Mouse (Mus musculus): ENCODE results near the gene Krt10.

The Krt10 gene

DNA sequence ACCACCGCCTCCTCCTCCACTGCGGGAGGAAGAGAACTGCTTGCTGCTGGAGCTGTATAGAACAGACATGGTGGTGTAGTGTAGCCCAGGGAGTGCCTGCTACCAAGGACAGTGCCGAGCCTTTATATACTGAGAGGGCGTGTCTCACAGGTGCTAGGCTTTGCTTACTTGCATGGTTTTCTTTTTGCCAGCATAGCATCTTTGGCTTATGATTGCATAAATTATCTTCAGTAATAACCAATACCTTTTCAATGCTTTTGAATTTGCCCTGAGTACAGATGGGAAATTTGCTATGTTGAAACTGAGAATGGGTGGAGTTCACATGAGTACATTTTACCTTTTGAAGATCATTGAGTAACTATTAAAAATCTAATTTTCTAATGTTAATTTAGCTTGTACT, at the start of gene Krt10:
Gene Krt10, minus strand, starts transcription at position 101 of the 400 bp plus-strand sequence.
- no peak for DNase-seq

DNA sequence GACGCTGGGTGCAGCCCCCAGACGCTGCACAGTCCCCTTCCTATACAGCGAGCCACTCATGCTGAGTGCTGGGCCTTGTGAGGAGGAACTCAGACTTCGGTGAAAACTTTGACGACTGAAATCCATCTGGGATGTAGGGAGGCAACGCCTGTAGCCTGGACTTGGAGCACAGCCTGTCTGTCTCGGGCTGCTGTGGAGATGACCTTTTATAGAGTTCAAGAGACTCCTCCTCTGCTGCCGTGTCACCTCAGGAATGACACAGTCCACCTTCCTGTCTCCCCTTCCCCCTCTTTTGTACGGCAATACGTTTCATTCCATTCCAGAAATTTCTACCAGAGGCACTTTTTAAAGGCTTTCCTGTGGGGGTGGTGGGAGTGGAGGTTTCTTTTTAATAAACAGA, 48.8 kb upstream of the Krt10 start, which contains the start of gene Krt20:
Gene Krt20, minus strand, starts transcription at position 179 of the 400 bp plus-strand sequence.
- DNase-seq: no peak

DNA sequence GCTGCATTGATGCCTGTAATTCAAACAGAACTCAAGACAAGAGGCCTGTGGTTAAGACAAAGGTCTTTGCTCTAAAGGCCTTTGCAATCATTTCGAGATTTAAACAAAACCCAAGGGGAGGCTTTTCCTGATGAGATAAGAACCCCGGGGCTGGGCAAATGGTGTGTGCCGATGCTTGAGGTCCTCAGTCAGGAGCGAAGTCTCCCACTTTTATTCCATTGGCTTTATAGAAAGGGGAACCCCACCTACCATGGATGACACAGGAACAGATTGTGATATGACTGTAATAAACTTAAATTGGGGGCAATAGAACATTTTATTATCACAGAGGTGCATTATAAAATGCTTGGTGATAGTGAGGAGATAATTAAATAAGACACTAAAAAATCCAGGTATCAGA, 47.5 kb upstream of the Krt10 start:
- no peak for DNase-seq

DNA sequence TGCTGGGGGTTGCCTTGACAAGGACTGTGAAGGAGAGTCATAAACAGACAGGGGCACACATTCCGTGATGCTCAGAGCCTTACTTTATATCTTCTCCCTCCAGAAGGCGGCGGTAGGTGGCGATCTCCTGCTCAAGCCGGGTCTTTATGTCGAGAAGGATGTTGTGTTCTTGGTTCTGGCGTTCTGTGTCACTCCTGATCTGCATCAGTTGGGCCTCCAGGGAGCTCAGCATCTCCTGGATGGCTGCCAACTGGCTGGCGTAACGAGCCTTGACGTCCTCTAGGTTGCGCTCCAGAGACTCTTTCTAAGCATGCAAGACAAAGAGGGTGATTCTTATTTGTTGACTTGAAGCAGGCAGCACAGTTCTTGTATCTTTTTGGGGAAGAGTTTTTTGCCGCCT, 41.5 kb upstream of the Krt10 start:
- no peak for DNase-seq

DNA sequence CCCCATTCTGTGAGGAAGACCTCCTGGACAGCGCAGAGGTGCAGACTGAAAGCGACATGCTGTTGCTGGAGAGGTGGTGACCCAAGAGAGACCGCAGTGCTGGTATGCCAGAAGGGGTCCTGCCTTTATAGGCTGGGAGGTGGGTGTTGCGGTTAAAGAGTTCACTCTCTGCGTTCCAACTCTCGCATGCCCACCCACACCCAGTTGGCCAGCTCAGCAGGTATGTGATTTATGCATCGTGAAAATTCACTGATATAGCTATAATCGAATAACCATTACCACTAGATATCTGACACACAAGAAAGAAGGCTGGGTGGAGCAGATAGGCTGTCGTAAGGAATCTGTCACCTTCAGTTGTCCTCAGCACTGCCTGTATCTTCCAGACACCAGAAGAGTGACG, 33.0 kb upstream of the Krt10 start, which contains the start of gene Krt12:
Gene Krt12, minus strand, starts transcription at position 101 of the 400 bp plus-strand sequence.
- DNase-seq: no peak

DNA sequence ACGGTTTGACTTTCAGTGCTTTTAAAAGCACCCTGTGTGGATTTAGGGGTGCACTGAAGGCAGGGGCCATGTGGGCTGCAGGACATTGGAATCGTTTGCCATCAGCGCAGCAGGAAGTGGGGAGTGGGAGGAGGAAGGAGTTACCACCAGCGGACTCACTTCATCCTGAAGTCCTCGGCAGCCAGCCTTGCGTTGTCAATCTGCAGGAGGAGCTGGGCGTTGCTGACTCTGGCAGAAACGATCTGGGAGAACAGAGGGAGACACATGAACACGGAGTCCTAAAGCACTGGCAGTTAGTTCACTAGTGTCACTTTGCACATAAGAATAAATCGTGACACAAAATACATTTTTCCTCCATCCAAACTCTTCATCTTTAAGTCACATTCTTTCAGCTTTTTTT, 31.4 kb upstream of the Krt10 start:
- no peak for DNase-seq

DNA sequence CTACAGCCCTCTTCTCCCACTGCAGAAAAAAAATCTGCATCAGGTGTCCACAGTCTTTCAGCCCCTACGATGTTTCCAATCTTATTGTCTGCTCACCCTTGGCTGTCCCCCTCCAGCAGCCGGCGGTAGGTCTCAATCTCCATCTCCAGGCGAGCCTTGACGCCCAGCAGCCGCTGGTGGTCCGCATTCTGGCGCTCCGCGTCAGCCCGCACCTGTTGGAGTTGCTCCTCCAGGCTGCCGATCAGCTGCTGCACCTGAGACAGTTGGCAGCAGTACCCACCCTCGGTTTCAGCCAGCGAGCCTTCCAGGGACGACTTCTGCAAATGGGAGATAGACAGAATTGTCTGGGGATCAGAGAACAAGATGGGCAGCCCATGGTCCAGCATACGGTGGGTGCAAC, 28.7 kb upstream of the Krt10 start:
- DNase-seq: no peak

DNA sequence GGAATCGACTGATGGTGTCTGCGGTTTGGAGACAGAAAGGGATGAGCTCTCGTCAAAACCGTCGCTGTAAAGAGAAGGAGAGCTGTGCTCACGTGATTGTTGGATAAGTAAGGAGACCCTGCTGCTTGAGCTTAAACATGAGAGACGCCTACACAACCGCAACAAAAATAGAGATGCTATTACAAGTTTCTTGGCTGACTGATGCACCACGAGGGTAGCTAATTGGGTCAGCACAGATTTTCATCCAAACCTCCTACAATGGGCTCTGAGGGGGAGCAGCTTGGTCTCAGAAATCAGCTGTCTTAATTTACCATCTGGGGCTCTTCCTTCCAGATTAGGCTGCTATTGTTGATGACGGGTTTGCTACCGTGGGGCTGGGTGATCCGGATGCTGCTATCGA, 27.7 kb upstream of the Krt10 start:
- DNase-seq: no peak

DNA sequence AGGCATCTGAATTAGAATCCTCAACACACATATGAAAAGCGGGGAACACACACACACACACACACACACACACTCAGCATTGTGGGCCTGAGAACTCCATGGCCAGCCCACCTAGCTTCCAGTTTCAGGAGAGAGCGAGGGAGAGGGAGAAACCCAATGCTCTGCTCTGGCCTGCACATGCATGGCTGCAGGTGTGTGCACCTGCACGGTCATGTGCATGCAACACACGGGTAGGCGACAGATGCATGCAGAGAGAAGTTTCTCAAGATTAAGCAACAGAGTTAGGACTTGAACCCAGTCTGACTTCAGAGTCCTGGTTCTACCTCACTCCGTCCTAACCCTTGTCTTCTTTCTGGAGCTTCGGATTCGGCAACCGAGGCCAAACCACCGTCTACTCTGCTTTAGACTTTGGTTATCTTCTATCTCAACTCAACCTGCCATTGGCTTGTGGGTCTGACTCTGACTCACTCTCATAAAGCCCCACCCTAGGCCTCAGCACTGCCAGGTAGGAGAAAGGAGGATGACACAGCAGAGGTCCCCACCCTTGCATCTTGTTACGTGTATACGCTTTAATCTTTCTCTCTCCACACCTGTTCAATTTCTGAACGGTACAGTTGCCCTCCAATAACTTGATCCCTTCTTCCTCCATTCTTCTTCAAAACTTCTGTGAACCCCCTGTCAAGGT, 25.4 kb upstream of the Krt10 start:
- no peak for DNase-seq

DNA sequence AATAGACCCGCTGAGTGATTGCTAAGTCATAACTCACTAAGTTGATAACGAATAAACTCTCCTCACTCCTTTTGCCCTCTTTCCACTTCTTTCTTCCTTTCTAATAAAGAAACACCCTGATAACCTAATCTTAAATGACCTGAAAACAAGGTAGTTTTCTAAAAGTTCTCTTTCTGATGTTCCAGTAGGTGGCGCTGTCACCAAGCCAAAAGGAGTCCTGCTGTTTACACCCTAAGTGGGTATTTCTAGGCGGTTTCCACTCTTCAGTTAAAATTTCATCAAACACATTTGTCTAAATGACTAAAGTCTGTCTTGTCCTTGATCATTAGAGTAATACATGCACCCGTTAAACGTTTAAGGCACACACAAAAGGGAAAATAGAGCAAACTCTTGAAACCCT, 24.1 kb upstream of the Krt10 start:
- DNase-seq: no peak

DNA sequence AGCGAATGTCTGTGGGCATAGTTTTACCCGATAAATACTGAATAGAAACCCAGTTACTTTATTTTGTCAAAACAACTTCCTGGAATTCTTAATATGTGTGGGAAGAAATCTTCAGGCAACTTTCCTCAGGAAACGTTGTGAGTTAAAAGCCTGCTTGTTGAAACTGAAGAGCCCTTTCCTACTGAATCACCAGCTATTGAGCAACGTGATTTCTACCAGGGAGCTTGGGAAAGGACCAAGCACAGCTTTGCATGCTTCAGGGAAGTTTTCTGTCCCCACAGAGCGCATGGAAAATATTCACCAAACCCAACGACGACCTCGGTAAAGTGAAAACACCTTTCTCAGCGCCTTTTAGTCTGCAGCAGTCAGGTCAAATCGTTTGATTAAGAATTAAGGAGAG, 17.0 kb upstream of the Krt10 start:
- no peak for DNase-seq

DNA sequence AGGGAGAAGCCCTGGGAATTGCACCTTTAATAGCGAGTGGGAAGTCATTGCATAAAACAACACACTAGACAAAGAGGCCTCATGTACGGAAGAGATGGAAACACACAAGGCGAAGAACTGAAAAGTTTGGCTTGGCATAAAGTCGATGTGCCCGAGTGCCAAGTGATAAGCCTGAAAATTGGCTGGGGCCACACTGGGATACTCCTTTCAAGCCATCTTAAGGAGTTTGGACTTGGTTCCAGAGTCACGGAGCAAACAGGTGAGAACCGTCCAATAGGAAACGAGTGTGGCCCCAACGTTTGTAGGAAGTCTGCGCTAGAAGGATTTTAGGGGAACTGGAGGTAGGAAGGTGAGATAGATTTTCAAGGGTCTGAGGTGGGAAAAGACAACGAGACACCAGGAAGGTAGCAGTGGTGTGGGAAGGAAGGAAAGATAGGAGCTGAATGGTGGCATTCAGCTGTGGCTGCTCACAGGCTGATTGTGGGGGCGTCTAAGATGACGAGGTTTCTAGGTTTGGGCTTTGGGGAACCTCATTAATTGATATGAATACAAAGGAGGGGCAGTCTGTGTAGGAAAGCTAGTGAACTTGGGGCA, 10.9 kb upstream of the Krt10 start:
- DNase-seq: no peak

DNA sequence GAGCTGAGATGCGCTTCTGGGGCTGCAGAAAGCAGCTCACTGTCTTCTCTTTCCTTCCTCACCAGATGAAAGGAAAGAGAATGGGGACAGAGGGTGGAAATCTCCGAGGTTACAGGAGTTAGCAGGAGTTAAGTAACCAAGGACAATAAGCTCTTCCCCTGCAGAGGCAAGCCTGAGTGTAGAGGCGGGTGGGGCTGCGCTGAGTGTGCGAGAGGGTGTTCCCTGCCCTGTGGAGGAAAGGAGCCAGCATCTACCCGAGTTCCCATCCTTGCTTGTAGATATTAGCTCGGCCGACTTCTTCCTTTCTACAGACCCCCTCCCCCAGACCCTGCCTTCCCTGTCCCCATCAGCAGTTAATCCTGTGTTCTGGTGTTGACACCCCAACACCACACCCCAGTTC, 9.7 kb upstream of the Krt10 start:
- no peak for DNase-seq

DNA sequence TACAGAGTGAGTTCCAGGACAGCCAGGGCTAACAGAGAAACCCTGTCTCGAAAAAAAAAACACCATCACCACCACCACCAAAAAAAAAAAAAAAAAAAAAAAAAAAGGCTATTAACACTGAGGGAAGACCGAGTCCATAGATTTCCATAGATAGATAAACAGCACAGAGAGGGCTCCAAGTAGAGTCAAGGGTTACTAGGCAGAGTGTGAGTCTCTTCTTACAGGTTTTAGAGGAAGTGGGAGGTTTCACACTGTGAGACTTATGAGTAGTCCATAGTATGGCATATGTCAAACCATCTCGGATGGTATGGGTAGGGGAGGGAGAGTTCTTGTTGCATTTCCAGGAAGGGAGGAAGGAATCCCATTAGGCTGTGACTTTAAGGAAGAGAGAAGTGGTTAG, 8.9 kb upstream of the Krt10 start:
- no peak for DNase-seq

DNA sequence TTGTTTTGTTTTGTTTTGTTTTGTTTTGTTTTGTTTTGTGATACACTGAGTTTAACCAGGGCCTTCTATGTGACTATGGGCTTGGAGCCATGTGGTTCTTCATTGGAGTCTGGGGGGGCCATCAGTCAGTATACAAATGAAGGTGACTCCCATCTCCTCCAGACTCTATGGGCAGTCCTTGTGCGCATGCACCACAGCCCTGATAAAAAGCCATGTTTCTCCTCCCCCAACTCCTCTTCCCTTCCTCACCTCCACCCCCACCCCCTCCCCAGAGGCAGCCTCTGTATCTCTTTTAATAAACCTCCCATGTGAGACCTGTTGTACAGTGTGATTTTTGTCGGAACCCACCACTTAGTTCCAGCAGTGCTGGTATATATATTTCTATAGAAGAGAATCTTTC, 7.5 kb upstream of the Krt10 start:
- no peak for DNase-seq

DNA sequence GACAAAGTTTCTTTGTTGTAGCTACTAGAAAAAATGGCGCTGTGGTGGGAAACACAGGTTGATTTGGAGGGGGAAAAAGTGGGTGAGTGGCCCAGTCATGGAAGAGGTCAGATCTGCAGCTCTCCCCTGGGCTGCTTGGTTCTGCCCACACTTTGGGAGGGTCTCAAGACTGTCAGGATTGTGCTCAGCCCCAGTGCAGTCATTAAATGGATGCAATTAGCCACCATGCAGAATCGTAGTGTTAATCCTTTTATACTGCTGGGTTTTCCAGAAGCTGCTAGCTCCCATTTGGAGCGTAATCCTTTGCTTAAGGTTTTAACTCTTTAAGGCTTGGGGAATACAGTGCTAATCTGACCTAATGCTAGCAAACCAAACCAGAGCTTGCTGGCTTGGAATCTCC, 6.9 kb upstream of the Krt10 start:
- DNase-seq: no peak

DNA sequence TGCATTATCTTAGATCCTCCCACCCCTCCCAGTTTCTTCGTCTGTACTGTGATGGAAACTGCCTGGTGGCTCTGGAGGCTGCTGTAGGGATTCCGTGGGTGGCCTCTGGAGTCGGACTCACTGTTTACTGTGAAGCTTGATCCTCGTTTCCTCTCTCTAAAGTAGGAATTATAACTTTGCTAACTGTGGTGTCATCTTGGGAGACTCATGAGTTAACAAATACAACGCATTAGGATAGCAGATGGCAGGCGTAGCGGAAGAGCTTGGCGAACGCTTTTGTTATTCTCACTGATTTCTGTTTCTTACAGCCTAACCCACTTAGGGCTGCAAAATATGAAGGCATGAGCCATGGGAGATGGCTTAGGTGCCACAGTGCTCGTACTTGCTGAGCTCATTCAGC, 3.3 kb upstream of the Krt10 start:
- no peak for DNase-seq

DNA sequence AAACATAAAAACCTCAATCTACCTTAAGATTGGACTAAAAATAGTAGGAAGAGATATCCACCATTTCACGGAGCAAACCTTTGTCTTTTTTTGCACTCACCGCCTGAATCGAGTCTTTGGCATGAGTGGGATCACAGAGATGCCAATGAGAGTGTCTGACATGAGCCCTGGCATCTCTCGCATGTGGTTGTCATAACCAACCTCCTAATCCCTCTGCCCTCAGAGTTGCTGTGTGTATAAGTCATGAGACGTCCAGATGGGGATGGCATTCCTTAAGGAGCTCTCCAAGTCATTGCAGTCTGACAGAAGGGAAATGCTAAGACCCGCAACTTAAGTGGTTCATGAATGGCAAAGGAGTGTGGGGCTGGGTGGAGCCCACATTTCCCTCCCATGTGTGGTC, 2.2 kb upstream of the Krt10 start:
- DNase-seq: no peak

DNA sequence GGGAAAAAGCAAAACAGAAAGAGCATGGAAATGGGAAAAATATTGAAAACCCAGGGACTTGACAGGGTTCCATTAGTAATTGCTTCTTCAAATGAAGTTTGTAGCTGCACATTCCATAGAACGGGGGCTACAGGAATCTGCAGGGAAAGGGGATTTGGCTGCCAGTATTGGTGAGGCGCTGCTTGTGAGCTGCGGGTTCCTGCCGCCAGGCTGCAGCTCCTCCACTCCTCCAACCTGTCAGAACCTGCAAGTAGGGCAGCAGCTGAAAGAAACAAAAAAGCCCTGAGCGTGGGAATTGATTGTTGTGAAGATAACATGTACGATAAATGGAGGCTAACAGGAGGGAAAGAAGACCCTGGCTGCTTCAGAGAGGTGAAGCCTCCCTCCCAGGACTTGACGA, 1.7 kb upstream of the Krt10 start:
- DNase-seq: no peak

DNA sequence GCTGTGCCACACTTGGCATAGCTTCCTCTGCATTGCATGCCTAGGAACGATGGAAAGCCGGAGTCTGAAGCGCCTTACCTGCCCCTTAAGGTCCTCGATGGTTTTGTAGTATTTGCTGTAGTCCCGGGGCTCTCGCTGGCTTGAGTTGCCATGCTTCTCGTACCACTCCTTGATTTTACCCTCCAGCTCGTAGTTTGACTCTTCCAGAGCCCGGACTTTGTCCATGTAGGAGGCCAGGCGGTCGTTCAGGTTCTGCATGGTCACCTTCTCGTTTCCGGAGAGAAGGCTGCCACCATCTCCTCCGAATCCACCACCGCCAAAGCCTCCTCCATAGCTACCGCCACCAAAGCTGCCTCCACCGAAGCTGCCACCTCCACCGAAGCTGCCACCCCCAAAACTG, 503 bp downstream of the Krt10 start:
- no peak for DNase-seq

DNA sequence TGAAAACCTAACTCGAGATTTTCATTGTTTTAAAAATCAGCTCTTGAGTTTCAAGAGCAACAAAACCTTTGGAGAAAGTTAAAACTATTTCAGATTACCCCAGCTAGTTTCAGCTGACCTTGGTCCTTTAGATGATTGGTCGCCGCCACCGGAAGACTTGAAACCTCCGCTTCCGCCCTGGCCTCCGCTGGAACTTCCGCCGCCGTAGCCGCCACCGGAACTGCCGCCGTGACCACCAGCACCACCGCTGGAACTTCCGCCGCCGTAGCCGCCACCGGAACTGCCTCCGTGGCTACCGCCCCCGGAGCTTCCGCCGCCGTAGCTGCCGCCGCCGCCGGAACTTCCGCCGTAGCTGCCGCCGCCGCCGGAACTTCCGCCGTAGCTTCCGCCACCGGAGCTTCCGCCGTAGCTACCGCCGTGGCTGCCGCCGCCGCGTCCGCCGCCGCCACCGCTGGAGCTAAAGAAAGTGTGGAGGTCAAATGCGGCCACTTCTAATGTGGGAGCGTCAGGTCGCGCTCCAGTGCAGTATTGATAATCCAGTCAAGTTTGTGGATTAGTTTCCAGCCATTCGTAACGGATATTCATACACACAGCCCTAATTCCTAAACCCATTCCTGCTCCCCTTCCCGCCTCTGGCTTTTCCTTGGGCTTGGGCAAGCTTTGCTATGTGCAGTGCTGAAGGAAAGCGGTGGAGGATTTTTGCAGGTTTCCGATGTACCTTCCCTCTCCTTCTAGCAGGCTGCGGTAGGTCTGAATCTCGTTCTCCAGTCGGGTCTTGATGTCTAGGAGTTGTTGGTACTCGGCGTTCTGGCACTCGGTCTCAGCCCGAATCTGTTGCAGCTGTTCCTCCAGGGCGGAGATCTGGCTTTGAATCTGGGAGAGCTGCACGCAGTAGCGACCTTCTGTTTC, 3.1 kb downstream of the Krt10 start:
- peak; percentile 89 for DNase-seq

DNA sequence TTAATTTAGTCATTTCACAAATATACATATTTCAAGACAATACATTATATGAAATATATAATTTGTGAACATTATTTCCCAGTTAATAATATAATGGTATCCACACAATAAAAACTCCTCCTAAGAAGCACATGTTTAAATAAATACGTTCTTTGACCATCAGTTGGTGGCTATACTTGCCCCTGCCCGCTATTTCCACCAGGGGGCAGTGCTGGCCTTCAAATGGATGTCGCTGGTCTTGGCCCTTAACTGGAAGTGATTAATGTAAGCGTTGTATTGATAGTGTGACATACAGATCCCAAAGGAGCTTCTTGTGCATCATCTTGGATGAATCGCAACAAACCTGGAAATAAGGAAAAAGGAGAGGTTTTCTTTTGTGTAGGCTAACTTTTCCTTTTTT, 9.6 kb downstream of the Krt10 start:
- peak; percentile 63 for DNase-seq

DNA sequence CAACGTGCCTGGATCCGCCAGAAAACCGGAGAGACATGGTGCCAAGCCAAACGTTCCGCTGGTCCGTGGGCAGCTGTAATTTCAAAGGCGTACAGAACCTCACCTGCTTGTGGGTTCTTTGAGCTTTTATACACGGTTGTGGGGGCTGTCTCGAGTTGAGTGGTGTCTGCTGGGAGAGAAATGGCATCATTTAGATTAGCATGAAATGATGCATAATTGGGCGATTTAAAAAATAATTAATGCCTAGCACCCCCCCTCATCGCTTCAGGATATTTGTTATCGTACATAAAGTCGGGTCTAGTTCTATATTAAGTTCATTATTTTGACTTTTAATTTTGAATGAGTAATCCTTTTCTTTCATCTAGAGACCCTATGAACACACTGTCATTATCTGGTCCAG, 14.4 kb downstream of the Krt10 start, which contains the start of gene Krt28:
Gene Krt28, minus strand, starts transcription at position 101 of the 400 bp plus-strand sequence.
- no peak for DNase-seq
